Mouse (Mus musculus) cerebellum, adult 18-20 months (tissue): ENCODE data around the gene Ddx43.

Experiments
- DNase-seq, 2 experiments: peaks; one replicate each; pipeline ENCODE4 v3.0.0; 2021

Gene Ddx43

GRCm38 (mm10) chr9:78374397-78374796 is 21.2 kb upstream of the Ddx43 start:
- DNase-seq = no peak

GRCm38 (mm10) chr9:78374885-78375389 is 20.6 kb upstream of the Ddx43 start:
- DNase-seq = no peak

- no peak for DNase-seq
These were observed 20.1 kb upstream of the Ddx43 start for GRCm38 (mm10) chr9:78375486-78375885.

- no peak for DNase-seq
These were observed 18.0 kb upstream of the Ddx43 start for GRCm38 (mm10) chr9:78377546-78377945.

- DNase-seq = no peak
These were observed 17.3 kb upstream of the Ddx43 start, which contains the start of gene Ooep for GRCm38 (mm10) chr9:78378113-78378785. TSS of gene Ooep (minus strand) at chr9:78378725.

- DNase-seq = no peak
These were observed 9.7 kb upstream of the Ddx43 start for GRCm38 (mm10) chr9:78385893-78386292.

GRCm38 (mm10) chr9:78386947-78387346 is 8.6 kb upstream of the Ddx43 start:
- DNase-seq = no peak

GRCm38 (mm10) chr9:78389981-78390380 is 5.6 kb upstream of the Ddx43 start:
- DNase-seq = no peak

- DNase-seq = no peak
These were observed 1.8 kb upstream of the Ddx43 start for GRCm38 (mm10) chr9:78393741-78394140.

- DNase-seq = no peak
These were observed 975 bp upstream of the Ddx43 start for GRCm38 (mm10) chr9:78394602-78395001.

- DNase-seq = no peak
These were observed 340 bp upstream of the Ddx43 start for GRCm38 (mm10) chr9:78395244-78395629.

GRCm38 (mm10) chr9:78396517-78396916 is 940 bp downstream of the Ddx43 start:
- DNase-seq = no peak

- no peak for DNase-seq
These were observed 5.0 kb downstream of the Ddx43 start for GRCm38 (mm10) chr9:78400570-78400969.

- DNase-seq = no peak
These were observed 6.0 kb downstream of the Ddx43 start for GRCm38 (mm10) chr9:78401596-78401995.

GRCm38 (mm10) chr9:78427362-78427781 is 31.8 kb downstream of the Ddx43 start:
- no peak for DNase-seq

GRCm38 (mm10) chr9:78428185-78428584 is 32.6 kb downstream of the Ddx43 start:
- DNase-seq = no peak

- DNase-seq = no peak
These were observed 33.4 kb downstream of the Ddx43 start for GRCm38 (mm10) chr9:78428870-78429432.

- no peak for DNase-seq
These were observed 34.0 kb downstream of the Ddx43 start for GRCm38 (mm10) chr9:78429551-78429950.

- no peak for DNase-seq
These were observed 34.9 kb downstream of the Ddx43 start for GRCm38 (mm10) chr9:78430486-78430885.

- no peak for DNase-seq
These were observed 36.9 kb downstream of the Ddx43 start for GRCm38 (mm10) chr9:78432471-78432870.

- no peak for DNase-seq
These were observed 43.8 kb downstream of the Ddx43 start for GRCm38 (mm10) chr9:78439426-78439825.

GRCm38 (mm10) chr9:78442237-78442578 is 46.6 kb downstream of the Ddx43 start:
- no peak for DNase-seq

- DNase-seq = no peak
These were observed 47.2 kb downstream of the Ddx43 start, which contains the start of gene Cgas for GRCm38 (mm10) chr9:78442579-78443392. TSS of gene Cgas (minus strand) at chr9:78443237.

- DNase-seq = no peak
These were observed 52.0 kb downstream of the Ddx43 start for GRCm38 (mm10) chr9:78447606-78447972.
